Mouse (Mus musculus) erythroblast, embryonic 14.5 days (primary cell): Measurements from ENCODE around the gene Neu2.

Experiments used
- GATA1 ChIP-seq: IDR thresholded peaks from 2 replicates; pipeline ENCODE4 v1.6.1; 2012; ENCODE audit warnings: low read length, inconsistent platforms, mixed read lengths
- TAL1 ChIP-seq: IDR thresholded peaks from 3 replicates; pipeline ENCODE4 v1.6.1; 2012; ENCODE audit warnings: low read length, inconsistent platforms, mixed read lengths

GRCm38 (mm10) chr1:87493542-87493941 lies 16.1 kb upstream of the Neu2 start:
- TF ChIP-seq GATA1 (no peak), TAL1 (no peak)
